Mouse (Mus musculus): Measurements from ENCODE around the gene Diaph2. TPM values are rescaled to one million over a fixed set of nuclear protein-coding genes. Genes with fewer than 3 reads are reported as not detected.

The Diaph2 gene
- polyA plus RNA-seq, 1 experiment from 2014 or later = 2.3 TPM

- Histone ChIP-seq H3K4me1 (replicated peaks; ENCODE audit: control insufficient read depth, insufficient read depth, low read length) (no peaks in the 10 kb centered on the region), H3K9me3 (ENCODE audit: control insufficient read depth) (no peaks in the 10 kb centered on the region), H3K27me3 (replicated peaks; ENCODE audit: control insufficient read depth, insufficient read depth, low read length) (no peaks in the 10 kb centered on the region), H3K4me3 (ENCODE audit: low read depth, low read length) (no peak overlapping the region), H3K27ac (ENCODE audit: low read depth, low read length) (no peak overlapping the region), H3K4me2 (replicated peaks; ENCODE audit: low read depth) (no peak overlapping the region), H3K9ac (ENCODE audit: low read depth, low read length) (no peak overlapping the region), H3K36me3 (ENCODE audit: control insufficient read depth, insufficient read depth) (no peaks in the 10 kb centered on the region)
- ATAC-seq = no peak
- WGBS = 95% methylated on average over 2 of the region's 2 CpGs
- no peak for TF ChIP-seq CTCF (IDR thresholded peaks at IDR 0.05; ENCODE audit: low read depth)
Observed at GRCm38 (mm10) chrX:129925806-129926205, 176.3 kb downstream of the Diaph2 start.

GRCm38 (mm10) chrX:129974816-129975215, 225.3 kb downstream of the Diaph2 start:
- ATAC-seq = no peak
- Histone ChIP-seq H3K27ac (ENCODE audit: low read depth, low read length) (no peak overlapping the region), H3K36me3 (ENCODE audit: control insufficient read depth, insufficient read depth) (no peaks in the 10 kb centered on the region), H3K9me3 (ENCODE audit: control insufficient read depth) (no peaks in the 10 kb centered on the region), H3K9ac (ENCODE audit: low read depth, low read length) (no peak overlapping the region), H3K4me3 (ENCODE audit: low read depth, low read length) (no peak overlapping the region), H3K4me2 (replicated peaks; ENCODE audit: low read depth) (no peak overlapping the region), H3K27me3 (replicated peaks; ENCODE audit: control insufficient read depth, insufficient read depth, low read length) (no peaks in the 10 kb centered on the region), H3K4me1 (replicated peaks; ENCODE audit: control insufficient read depth, insufficient read depth, low read length) (no peaks in the 10 kb centered on the region)
- WGBS = 70% methylated on average over 4 of the region's 4 CpGs
- TF ChIP-seq CTCF (IDR thresholded peaks at IDR 0.05; ENCODE audit: low read depth) = peak; percentile 24; the same call in 1 of the 2 replicates

- no peak for ATAC-seq
- TF ChIP-seq CTCF (IDR thresholded peaks at IDR 0.05; ENCODE audit: low read depth) = no peak
- no peak overlapping the region for H3K4me2 ChIP-seq (replicated peaks; ENCODE audit: low read depth)
Observed at GRCm38 (mm10) chrX:130008210-130008609, 258.7 kb downstream of the Diaph2 start.

GRCm38 (mm10) chrX:130019735-130020134, 270.2 kb downstream of the Diaph2 start:
- Histone ChIP-seq H3K4me3 (ENCODE audit: low read depth, low read length) (no peak overlapping the region), H3K27ac (ENCODE audit: low read depth, low read length) (no peak overlapping the region), H3K36me3 (ENCODE audit: control insufficient read depth, insufficient read depth) (no peaks in the 10 kb centered on the region), H3K9me3 (ENCODE audit: control insufficient read depth) (no peaks in the 10 kb centered on the region), H3K9ac (ENCODE audit: low read depth, low read length) (no peak overlapping the region), H3K27me3 (replicated peaks; ENCODE audit: control insufficient read depth, insufficient read depth, low read length) (no peaks in the 10 kb centered on the region), H3K4me2 (replicated peaks; ENCODE audit: low read depth) (no peak overlapping the region), H3K4me1 (replicated peaks; ENCODE audit: control insufficient read depth, insufficient read depth, low read length) (no peaks in the 10 kb centered on the region)
- WGBS = 57% methylated on average over 1 of the region's 1 CpGs
- ATAC-seq = no peak
- no peak for TF ChIP-seq CTCF (IDR thresholded peaks at IDR 0.05; ENCODE audit: low read depth)

More at GRCm38 (mm10) chrX:130008210-130008609, 258.7 kb downstream of the Diaph2 start:
- Histone ChIP-seq H3K4me3 (ENCODE audit: low read depth, low read length) (no peak overlapping the region), H3K9me3 (ENCODE audit: control insufficient read depth) (no peaks in the 10 kb centered on the region), H3K36me3 (ENCODE audit: control insufficient read depth, insufficient read depth) (no peaks in the 10 kb centered on the region), H3K4me1 (replicated peaks; ENCODE audit: control insufficient read depth, insufficient read depth, low read length) (no peaks in the 10 kb centered on the region), H3K9ac (ENCODE audit: low read depth, low read length) (no peak overlapping the region), H3K27ac (ENCODE audit: low read depth, low read length) (no peak overlapping the region), H3K27me3 (replicated peaks; ENCODE audit: control insufficient read depth, insufficient read depth, low read length) (no peaks in the 10 kb centered on the region)

GRCm38 (mm10) chrX:130044525-130044924, 295.0 kb downstream of the Diaph2 start:
- H3K9ac ChIP-seq (ENCODE audit: low read depth, low read length) = no peak overlapping the region
- WGBS = 36% methylated on average over 1 of the region's 1 CpGs
- H3K27me3 ChIP-seq (replicated peaks; ENCODE audit: control insufficient read depth, insufficient read depth, low read length) = no peaks in the 10 kb centered on the region
- H3K27ac ChIP-seq (ENCODE audit: low read depth, low read length) = no peak overlapping the region
- no peaks in the 10 kb centered on the region for H3K9me3 ChIP-seq (ENCODE audit: control insufficient read depth)
- no peaks in the 10 kb centered on the region for H3K4me1 ChIP-seq (replicated peaks; ENCODE audit: control insufficient read depth, insufficient read depth, low read length)
- H3K4me2 ChIP-seq (replicated peaks; ENCODE audit: low read depth) = no peak overlapping the region
- no peak for ATAC-seq
- H3K4me3 ChIP-seq (ENCODE audit: low read depth, low read length) = no peak overlapping the region
- H3K36me3 ChIP-seq (ENCODE audit: control insufficient read depth, insufficient read depth) = no peaks in the 10 kb centered on the region
- TF ChIP-seq CTCF (IDR thresholded peaks at IDR 0.05; ENCODE audit: low read depth) = no peak

GRCm38 (mm10) chrX:130149216-130149615, 399.7 kb downstream of the Diaph2 start:
- ATAC-seq = no peak
- TF ChIP-seq CTCF (IDR thresholded peaks at IDR 0.05; ENCODE audit: low read depth) = peak; percentile 32
- Histone ChIP-seq H3K4me2 (replicated peaks; ENCODE audit: low read depth) (no peak overlapping the region), H3K9ac (ENCODE audit: low read depth, low read length) (no peak overlapping the region), H3K9me3 (ENCODE audit: control insufficient read depth) (no peaks in the 10 kb centered on the region), H3K27ac (ENCODE audit: low read depth, low read length) (no peak overlapping the region), H3K4me1 (replicated peaks; ENCODE audit: control insufficient read depth, insufficient read depth, low read length) (no peaks in the 10 kb centered on the region), H3K4me3 (ENCODE audit: low read depth, low read length) (no peak overlapping the region), H3K36me3 (ENCODE audit: control insufficient read depth, insufficient read depth) (no peaks in the 10 kb centered on the region), H3K27me3 (replicated peaks; ENCODE audit: control insufficient read depth, insufficient read depth, low read length) (no peaks in the 10 kb centered on the region)

- WGBS = 88% methylated on average over 1 of the region's 1 CpGs
- no peaks in the 10 kb centered on the region for H3K27me3 ChIP-seq (replicated peaks; ENCODE audit: control insufficient read depth, insufficient read depth, low read length)
- no peak for ATAC-seq
Observed at GRCm38 (mm10) chrX:130152164-130152563, 402.6 kb downstream of the Diaph2 start.

More at GRCm38 (mm10) chrX:130152164-130152563, 402.6 kb downstream of the Diaph2 start:
- no peaks in the 10 kb centered on the region for H3K4me1 ChIP-seq (replicated peaks; ENCODE audit: control insufficient read depth, insufficient read depth, low read length)
- H3K27ac ChIP-seq (ENCODE audit: low read depth, low read length) = no peak overlapping the region
- no peak overlapping the region for H3K4me2 ChIP-seq (replicated peaks; ENCODE audit: low read depth)
- H3K9me3 ChIP-seq (ENCODE audit: control insufficient read depth) = no peaks in the 10 kb centered on the region
- H3K36me3 ChIP-seq (ENCODE audit: control insufficient read depth, insufficient read depth) = no peaks in the 10 kb centered on the region
- H3K9ac ChIP-seq (ENCODE audit: low read depth, low read length) = no peak overlapping the region
- TF ChIP-seq CTCF (IDR thresholded peaks at IDR 0.05; ENCODE audit: low read depth) = no peak
- no peak overlapping the region for H3K4me3 ChIP-seq (ENCODE audit: low read depth, low read length)

All from intestine, postnatal 0 days (tissue).